Mouse (Mus musculus) ES-E14 (cell line): ENCODE data around the gene Scgb3a1.

Experiments
- HCFC1 ChIP-seq: IDR thresholded peaks from 2 replicates; pipeline ENCODE4 v1.6.1; 2012; ENCODE audit warnings: low read length, inconsistent platforms, borderline replicate concordance; ENCODE audit not compliant: insufficient read depth
- ZNF384 ChIP-seq: IDR thresholded peaks from 2 replicates; pipeline ENCODE4 v1.6.1; 2012; ENCODE audit warnings: low read depth, low read length, inconsistent platforms

GRCm38 (mm10) chr11:49658791-49659469 lies 4.5 kb upstream of the Scgb3a1 start:
- TF ChIP-seq ZNF384 (no peak), HCFC1 (no peak)
